Mouse (Mus musculus) thymus, postnatal 4 days (tissue): ENCODE measurements around the gene Etv2.

Source experiments
- DNase-seq: peaks from one replicate; pipeline ENCODE4 v3.0.0; 2021

Gene Etv2

GRCm38 (mm10) chr7:30635752-30636151, at the start of gene Etv2:
Etv2 (minus strand) TSS chr7:30635852.
- DNase-seq: no peak

DNA sequence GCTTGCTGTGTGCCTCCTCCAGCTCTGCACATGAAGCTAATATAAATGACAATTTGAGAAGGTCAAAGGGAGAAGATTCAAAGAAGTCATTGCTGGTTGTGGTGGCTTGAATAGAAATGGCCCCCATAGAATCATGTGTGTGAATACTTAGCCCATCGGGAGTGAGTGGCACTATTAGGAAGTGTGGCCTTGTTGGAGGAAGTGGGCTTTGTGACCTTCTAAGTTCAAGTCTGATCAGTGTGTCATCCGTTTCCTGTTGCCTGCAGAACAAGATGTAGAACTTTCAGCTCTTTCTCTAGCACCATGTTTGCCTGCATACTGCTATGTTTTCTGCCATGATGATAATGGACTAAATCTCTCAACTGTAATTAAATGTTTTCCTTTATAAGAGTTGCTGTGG, 47.8 kb upstream of the Etv2 start:
- DNase-seq: no peak

DNA sequence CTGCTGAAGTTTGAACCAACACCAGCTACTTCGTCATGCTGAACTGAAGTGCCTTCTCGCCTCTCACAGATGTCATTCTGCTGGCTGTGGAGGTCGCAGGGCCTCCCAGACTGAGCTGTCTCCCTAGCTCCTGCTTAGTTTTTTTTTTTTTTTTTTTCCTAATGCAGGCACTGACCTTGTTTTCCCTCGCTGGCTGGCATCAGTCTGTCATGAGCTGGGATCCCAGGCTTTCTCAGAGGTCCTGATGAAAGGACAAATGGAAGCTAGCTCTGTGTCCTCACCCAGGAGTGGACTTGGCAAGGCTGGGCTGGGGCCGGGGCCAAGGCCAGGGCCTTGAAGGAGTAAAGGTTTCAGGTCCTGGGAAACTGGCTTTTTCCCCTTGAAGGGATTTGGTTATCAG, 46.2 kb upstream of the Etv2 start:
- no peak for DNase-seq

DNA sequence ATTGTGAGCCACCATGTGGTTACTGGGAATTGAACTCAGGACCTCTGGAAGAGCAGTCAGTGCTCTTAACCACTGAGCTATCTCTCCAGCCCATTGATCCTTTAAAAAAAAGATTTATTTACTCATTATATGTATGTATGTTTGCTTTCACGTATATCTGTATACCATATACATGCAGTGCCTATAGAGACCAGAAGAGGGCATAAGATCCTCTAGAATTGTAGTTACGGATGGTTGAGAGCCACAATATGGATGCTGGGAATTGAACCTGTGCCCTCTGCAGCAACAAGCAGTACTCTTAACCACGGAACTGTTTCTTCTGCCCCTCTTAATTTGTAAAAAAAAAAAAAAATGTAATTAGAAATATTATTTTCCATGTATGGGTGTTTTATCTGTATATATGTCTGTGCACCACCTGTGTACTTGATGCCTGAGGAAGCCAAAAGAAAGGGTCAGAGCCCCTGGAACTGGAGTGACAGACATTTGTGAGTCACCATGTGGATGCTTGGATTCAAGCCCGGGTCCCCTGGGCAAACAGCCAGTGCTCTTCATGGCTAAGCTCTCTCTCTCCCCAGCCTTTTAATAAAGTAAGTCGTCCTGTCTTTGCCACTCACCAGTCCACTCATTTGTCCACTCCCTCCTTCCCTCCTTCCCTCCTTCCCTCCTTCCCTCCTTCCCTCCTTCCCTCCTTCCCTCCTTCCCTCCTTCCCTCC, 42.8 kb upstream of the Etv2 start:
- DNase-seq: no peak

DNA sequence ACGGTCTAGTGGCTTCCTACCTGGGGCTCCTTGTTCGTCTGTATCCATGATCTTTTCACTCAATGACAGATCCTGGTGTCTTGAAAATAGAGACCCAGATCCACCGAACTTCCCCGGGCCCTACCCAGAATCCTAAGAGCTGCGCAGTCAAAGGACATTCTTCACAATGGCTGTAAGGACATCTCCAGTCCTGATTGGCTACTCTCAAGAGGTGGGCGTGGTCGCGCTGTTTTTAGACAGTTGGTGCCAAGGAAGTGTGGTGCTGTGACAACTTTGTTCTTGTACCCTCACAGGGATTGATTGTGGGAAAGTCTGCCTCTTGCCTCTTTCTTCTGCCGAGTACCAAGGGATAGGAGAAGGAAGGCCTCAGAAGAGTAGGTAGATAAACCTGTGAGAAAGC, 35.8 kb upstream of the Etv2 start, which contains the start of gene Pmis2:
Gene Pmis2, minus strand, starts transcription at position 126 of the 400 bp plus-strand sequence.
- no peak for DNase-seq

GRCm38 (mm10) chr7:30669229-30669628, 33.6 kb upstream of the Etv2 start:
- no peak for DNase-seq

DNA sequence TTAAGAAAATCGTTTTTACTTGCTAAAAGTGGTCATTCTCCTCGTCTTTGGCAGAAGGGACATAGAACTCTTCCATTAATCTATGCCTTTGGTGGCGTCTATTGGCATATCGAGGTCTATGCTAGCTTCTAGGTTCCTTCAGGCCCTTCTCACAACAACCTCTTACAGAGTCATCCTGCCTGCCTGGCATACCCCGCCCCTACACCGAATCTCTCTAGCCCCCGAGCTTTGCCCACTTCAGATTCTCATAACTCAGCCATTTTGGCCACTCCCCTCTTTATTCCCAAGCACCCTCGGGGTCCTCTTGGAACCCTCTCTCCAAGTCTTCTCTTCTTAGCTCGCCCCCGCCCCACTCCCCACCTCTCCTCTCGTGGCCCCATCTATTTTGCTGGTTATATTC, 29.7 kb upstream of the Etv2 start:
- peak; percentile 28 for DNase-seq

DNA sequence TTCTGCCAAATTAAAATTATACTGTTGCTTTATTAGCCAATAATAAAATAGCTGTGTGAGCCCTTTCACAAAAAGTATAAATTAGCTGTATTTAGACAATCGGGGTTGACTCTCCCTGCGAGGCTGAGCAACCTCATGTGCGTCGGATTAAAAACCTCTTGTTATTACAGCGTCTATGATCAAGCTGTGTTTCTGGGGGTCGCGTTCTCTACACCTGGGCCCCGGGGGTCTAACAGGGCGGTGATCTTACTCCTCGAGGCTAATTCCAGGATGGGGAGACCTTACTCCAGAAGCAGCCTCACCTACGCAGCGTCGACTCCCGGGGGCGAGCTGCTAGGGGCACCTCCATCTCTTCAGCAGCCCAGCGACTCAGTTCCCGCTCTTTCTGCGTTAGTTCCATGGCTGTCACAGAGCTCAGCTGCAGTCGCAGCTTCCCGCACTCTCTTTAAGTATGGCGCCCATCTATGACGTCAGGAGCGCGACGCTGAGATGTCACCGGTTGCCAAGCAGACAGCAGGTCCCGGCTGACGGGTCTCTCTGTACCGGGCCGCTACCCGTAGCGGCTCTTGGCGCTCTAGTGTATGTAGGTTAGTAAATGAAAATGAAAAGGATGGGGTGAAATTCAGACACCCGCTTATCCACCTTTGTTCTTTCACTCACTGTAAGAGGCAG, 29.0 kb upstream of the Etv2 start, which contains the start of gene Haus5:
Gene Haus5, minus strand, starts transcription at position 466 of the 672 bp plus-strand sequence.
- peak; percentile 94 for DNase-seq

- DNase-seq: peak; percentile 97
These were observed 14.2 kb upstream of the Etv2 start, which contains the start of gene Rbm42 for GRCm38 (mm10) chr7:30649591-30650540. Rbm42 (minus strand) TSS chr7:30650317.

DNA sequence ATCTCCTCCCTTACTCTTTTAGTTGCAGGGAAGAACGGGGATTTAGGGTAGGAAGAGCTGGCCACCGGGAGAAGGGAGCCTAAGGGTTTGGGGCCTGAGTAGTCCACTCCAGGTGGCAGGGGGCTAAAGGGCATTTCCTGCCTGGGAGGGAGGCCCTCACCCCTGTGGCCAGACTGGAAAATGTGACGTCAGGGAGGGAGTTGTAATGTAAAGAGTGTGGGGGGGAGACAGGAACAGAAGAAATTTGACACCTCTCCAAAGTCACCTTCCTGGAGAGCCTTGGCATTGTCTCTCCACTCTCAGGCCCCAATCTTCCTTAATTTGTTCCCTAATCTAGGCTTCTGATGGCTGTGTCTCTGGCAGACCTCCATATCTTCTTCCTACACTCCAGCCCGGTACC, 3.4 kb upstream of the Etv2 start:
- DNase-seq: no peak

DNA sequence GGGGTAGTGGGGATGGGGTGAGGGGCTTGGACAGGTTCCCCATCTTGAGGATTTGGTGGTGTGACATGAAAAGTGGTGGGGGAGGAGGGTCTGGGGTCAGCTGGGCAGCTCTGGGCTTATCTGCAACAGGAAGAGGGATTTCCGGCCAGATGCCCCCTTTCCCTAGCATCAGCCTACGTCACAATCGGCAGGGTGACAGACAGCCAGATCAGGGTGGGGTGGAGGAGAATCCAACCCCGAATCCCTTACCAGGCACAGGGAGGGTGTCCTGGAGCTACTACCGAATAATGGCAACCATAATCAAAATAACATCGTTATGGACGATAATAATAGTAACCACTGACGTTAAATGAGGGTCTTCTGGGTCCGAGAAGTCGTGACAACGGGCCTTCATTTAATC, 743 bp upstream of the Etv2 start:
- DNase-seq: no peak

- peak; percentile 87 for DNase-seq
These were observed 1.0 kb downstream of the Etv2 start for GRCm38 (mm10) chr7:30634621-30635020.

DNA sequence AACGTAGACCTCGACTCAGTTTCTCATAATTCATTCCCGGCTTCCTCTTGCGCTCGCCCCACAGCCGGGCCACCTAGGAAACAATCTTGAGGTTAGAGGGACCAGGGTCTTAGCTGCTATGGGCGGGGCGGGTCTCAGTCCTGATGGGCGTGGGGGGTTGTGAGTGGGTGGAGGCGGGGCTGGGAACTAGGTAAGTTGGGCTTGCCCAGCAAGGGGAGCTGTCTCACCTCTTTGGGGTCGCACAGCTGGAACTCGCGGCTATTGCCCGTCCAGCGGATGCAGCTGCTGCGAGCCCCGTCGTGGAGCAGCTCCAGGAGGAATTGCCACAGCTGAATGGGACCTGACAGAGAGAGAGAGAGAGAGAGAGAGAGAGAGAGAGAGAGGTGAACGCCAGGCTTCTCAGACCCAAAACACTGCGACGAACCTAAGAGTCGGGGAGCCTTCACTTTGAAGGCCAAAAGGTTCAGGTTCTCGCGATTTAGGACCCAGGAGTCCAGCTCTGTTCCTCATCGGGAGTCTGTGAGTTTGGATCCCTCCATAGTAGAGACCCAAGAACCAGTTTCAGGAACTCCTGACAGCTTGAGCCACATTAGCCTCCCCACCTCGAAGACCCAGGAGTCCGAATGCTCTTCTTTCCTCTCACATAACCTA, 1.8 kb downstream of the Etv2 start:
- DNase-seq: no peak

DNA sequence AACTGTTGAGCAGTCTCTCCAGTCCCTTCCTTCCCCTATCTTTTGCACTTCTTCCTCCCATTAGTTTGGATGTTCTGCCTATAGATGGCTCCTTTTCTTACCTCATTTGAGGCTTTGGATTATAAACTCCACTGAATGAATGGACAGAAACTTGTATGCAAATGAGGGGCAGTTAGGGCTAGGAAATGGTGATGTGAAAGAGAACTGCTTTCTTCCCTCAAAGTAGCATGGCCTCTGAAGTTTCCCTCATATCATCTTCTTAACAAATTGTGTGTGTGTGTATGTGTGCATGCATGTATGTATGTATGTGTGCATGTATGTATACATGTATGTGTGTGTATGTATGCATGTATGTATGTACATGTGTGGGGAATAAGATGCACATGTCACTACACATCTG, 6.6 kb downstream of the Etv2 start:
- no peak for DNase-seq

DNA sequence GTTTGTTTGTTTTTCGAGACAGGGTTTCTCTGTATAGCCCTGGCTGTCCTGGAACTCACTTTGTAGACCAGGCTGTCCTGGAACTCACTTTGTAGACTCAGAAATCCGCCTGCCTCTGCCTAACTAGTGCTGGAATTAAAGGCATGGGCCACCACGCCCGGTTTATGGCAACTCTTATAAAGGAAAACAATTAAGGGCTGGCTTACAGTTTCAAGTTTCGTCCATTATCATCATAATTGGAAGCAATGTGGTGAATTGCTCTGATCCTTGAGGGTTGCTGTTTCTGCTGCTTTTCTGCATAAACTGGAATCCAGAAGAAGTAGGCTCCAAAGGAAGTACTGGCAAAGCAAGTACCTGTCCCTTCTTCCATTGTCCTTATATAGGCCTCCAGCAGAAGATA, 9.0 kb downstream of the Etv2 start:
- no peak for DNase-seq

DNA sequence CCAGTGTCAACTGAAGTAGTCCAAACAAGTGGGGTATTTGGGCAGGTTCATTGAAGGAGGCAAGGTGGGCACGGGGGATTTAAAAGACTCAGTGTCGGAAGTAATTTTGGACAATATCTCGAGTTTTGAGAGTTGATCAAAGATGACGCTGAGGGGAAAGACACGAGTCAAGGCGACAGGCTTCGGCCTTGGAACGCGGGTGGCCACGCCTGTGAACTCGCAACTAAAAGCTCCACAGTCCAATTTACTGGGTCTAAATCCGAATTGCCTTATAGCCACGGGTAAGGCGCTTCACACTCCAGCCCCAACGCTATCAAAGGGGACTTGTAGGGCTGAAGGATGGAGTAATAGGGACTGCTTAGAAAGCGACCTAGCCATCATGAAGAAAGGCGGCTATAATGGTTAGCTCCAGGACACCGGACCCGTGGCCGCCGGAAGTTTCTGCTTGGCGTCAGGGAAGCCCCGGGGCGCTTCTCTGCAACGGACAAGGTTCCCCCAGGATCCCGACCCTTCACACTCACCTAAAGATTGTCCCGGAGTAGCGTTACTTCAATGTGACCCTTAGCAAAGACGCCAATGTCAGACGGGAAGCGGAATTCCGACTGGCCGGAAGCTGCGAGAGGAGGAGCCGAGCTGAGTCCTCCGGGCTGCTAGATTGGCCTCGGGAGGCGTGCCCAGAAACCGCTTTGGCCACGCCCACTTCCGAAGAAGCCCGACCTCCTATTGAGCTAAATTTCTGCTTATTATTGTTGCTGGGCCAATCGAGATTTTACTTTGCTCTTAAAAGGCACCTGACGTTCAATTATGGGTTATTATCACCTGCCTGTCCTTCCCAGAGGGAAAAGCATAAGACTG, 9.9 kb downstream of the Etv2 start, which contains the start of gene Cox6b1:
Gene Cox6b1, minus strand, starts transcription at position 622 of the 855 bp plus-strand sequence.
- DNase-seq: peak; percentile 92

DNA sequence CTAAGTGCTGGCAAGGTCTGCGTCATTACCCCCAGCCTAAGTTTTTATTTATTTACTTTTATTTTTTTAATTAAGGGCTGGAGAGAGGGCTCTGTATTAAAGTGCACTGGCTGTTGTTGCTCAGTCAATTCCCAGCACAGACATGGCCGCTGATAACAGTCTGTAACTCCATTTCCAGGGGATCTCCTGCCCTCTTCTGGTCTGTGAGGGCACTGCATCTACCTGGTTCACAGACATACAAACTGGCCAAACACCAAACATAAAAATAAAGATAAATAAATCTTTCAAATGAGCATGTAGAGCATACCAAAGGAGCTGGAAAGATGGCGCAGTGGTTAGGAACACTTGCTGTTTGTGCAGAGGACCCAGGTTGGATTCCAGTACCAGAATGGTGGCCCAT, 16.4 kb downstream of the Etv2 start:
- DNase-seq: peak; percentile 69

GRCm38 (mm10) chr7:30618658-30619057, 17.0 kb downstream of the Etv2 start:
- DNase-seq: no peak

GRCm38 (mm10) chr7:30615049-30615760, 20.4 kb downstream of the Etv2 start:
- peak; percentile 25 for DNase-seq

GRCm38 (mm10) chr7:30614454-30614853, 21.2 kb downstream of the Etv2 start:
- DNase-seq: peak; percentile 25
